Mouse (Mus musculus) limb, embryonic 10.5 days (tissue): ENCODE measurements at regions not wholly inside any gene's neighbourhood (a gene's known extent, or its start where the extent isn't known, plus 50 kb on each side); places are given as distances from the start of the nearest gene placed in this dataset.
"Not testable (repeated sequence)": the region's sequence is repeated elsewhere in the genome, so short reads cannot be mapped to it uniquely, and the experiment has no call there.

Experiments used
- DNase-seq: peaks from one replicate; pipeline ENCODE4 v3.0.0-alpha.2; 2017; ENCODE audit warnings: low spot score
- H3K27ac ChIP-seq: fragments of 300-500 bp; sonication (generic); 2 replicates; pipeline ENCODE4 v1.5.1; 2016; ENCODE audit warnings: mild to moderate bottlenecking
- H3K27me3 ChIP-seq: fragments of 300-500 bp; sonication (generic); 2 replicates; pipeline ENCODE4 v1.6.1; 2016; ENCODE audit warnings: low read depth, mild to moderate bottlenecking; ENCODE audit not compliant: poor library complexity, severe bottlenecking
- H3K36me3 ChIP-seq: fragments of 300-500 bp; sonication (generic); 2 replicates; pipeline ENCODE4 v1.6.1; 2016; ENCODE audit warnings: mild to moderate bottlenecking, moderate library complexity
- H3K4me1 ChIP-seq: fragments of 300-500 bp; sonication (generic); 2 replicates; pipeline ENCODE4 v1.6.1; 2016
- H3K4me3 ChIP-seq: fragments of 300-500 bp; sonication (generic); 2 replicates; pipeline ENCODE4 v1.5.1; 2016; ENCODE audit warnings: mild to moderate bottlenecking, moderate library complexity
- H3K9me3 ChIP-seq: fragments of 300-500 bp; sonication (generic); replicated peaks from 2 replicates; pipeline ENCODE4 v1.6.1; 2016; ENCODE audit warnings: mild to moderate bottlenecking
- WGBS: fragments of 180-500 bp; shearing (Covaris S2); methylation state at CpG from one replicate; pipeline ENCODE4 v1.1.7; 2016; 5-methylcytosine and 5-hydroxymethylcytosine counted together

- no peaks in the 10 kb centered on the region for H3K36me3 ChIP-seq
- H3K4me3 ChIP-seq, result no peak overlapping the region
- WGBS, result 85% methylated on average over 2 of the region's 2 CpGs
- no peaks in the 10 kb centered on the region for H3K27me3 ChIP-seq
- no peak overlapping the region; the same call in 1 of the 2 replicates for H3K27ac ChIP-seq
- DNase-seq, result no peak
- H3K4me1 ChIP-seq, result peaks cover 39% of the 10 kb centered on the region
- no peaks in the 10 kb centered on the region for H3K9me3 ChIP-seq
Measured at GRCm38 (mm10) chr10:57037641-57038040, 448.5 kb upstream of the Hsf2 start.

GRCm38 (mm10) chr10:57040201-57040600 lies 446.0 kb upstream of the Hsf2 start:
- no peaks in the 10 kb centered on the region for H3K27me3 ChIP-seq
- H3K4me1 ChIP-seq, result peaks cover 39% of the 10 kb centered on the region
- no peaks in the 10 kb centered on the region for H3K36me3 ChIP-seq
- H3K4me3 ChIP-seq, result 0 out of 2 replicates have a peak overlapping the region, but pooled peaks have one; percentile 13
- DNase-seq, result no peak
- no peaks in the 10 kb centered on the region for H3K9me3 ChIP-seq
- 47% methylated on average over 5 of the region's 5 CpGs for WGBS
- H3K27ac ChIP-seq, result no peak overlapping the region

DNA sequence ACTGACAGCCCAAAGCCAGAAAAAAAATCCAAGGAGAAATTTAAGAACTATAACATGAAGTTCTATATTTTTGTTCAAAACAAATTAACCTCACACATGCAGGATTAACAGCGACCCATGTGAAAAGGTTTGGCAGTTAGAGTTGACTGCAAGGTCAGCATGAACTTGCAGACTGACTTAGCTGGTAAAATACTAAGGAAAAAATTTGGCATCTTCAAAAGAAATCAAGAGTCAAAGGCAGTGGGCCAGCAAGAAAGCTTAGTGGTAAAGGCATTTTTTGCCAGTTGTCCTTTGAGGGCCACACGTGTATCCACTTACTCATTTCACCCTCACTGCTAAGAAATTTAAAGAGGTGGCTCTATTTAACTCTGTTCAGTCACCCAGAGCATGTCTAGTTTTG lies 440.2 kb upstream of the Hsf2 start:
- H3K4me1 ChIP-seq, result peaks cover 5% of the 10 kb centered on the region
- H3K4me3 ChIP-seq, result no peak overlapping the region
- H3K27ac ChIP-seq, result no peak overlapping the region
- 87% methylated on average over 2 of the region's 2 CpGs for WGBS
- H3K9me3 ChIP-seq, result no peaks in the 10 kb centered on the region
- H3K27me3 ChIP-seq, result no peaks in the 10 kb centered on the region
- H3K36me3 ChIP-seq, result no peaks in the 10 kb centered on the region
- DNase-seq, result no peak

GRCm38 (mm10) chr10:57046891-57047290 lies 439.3 kb upstream of the Hsf2 start:
- no peak overlapping the region for H3K4me3 ChIP-seq
- H3K36me3 ChIP-seq, result no peaks in the 10 kb centered on the region
- H3K4me1 ChIP-seq, result no peaks in the 10 kb centered on the region
- DNase-seq, result no peak
- WGBS, result 72% methylated on average over 2 of the region's 2 CpGs
- no peaks in the 10 kb centered on the region for H3K27me3 ChIP-seq
- no peaks in the 10 kb centered on the region for H3K9me3 ChIP-seq
- no peak overlapping the region for H3K27ac ChIP-seq

DNA sequence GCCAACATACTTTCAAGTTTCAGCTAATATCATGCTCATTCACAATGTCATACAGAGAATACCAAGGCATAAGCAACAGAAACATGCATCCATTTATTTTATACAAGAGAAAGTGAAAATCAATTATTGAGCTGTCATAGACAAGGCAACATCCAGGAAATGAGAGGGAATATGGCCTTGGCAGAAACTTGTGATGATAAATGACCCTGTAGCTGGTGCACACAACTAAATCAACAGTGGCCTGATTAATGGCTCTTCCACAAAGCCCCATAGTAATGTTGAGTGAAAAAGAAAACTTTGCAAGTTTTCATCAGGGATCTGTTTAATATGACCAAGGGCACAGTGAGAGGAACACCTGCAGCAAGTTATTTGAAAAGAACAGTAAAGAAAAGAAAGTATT lies 438.5 kb upstream of the Hsf2 start:
- H3K27ac ChIP-seq, result no peak overlapping the region
- DNase-seq, result no peak
- H3K36me3 ChIP-seq, result no peaks in the 10 kb centered on the region
- no peaks in the 10 kb centered on the region for H3K9me3 ChIP-seq
- H3K4me1 ChIP-seq, result no peaks in the 10 kb centered on the region
- H3K4me3 ChIP-seq, result no peak overlapping the region
- no peaks in the 10 kb centered on the region for H3K27me3 ChIP-seq

- not testable (repeated sequence) for H3K9me3 ChIP-seq, H3K27me3 ChIP-seq, H3K4me3 ChIP-seq, H3K27ac ChIP-seq, DNase-seq, H3K36me3 ChIP-seq, H3K4me1 ChIP-seq
- WGBS, result 86% methylated on average over 2 of the region's 2 CpGs
Measured at GRCm38 (mm10) chr10:57053375-57053774, 432.8 kb upstream of the Hsf2 start.

DNA sequence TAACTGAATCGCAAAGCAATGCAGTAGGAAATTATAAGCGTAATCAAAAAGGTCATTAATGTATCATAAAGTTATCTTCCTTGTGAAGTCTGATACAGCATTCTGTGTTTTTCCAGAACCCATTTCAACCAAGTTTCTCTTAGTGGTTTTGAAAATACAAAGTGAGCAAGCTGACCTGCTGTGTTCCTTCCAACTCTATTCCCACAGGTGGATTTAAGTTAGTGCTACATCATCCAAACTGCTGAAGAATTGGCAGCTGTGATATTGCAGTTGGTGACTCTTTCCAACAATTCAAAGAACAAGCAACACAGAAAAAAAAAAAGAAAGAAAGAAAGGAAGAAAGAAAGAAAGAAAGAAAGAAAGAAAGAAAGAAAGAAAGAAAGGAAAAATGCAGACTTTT lies 396.1 kb upstream of the Hsf2 start:
- WGBS, result over 99% methylated on average over 2 of the region's 2 CpGs
- no peaks in the 10 kb centered on the region for H3K4me1 ChIP-seq
- H3K36me3 ChIP-seq, result no peaks in the 10 kb centered on the region
- no peaks in the 10 kb centered on the region for H3K27me3 ChIP-seq
- no peaks in the 10 kb centered on the region for H3K9me3 ChIP-seq
- no peak overlapping the region for H3K27ac ChIP-seq
- H3K4me3 ChIP-seq, result no peak overlapping the region
- no peak for DNase-seq

GRCm38 (mm10) chr10:57095920-57096319 lies 390.3 kb upstream of the Hsf2 start:
- Histone ChIP-seq H3K27me3 (no peaks in the 10 kb centered on the region), H3K36me3 (no peaks in the 10 kb centered on the region), H3K4me1 (no peaks in the 10 kb centered on the region), H3K9me3 (no peaks in the 10 kb centered on the region), H3K27ac (no peak overlapping the region), H3K4me3 (no peak overlapping the region)
- no peak for DNase-seq
- 73% methylated on average over 3 of the region's 3 CpGs for whole genome bisulfite sequencing

DNA sequence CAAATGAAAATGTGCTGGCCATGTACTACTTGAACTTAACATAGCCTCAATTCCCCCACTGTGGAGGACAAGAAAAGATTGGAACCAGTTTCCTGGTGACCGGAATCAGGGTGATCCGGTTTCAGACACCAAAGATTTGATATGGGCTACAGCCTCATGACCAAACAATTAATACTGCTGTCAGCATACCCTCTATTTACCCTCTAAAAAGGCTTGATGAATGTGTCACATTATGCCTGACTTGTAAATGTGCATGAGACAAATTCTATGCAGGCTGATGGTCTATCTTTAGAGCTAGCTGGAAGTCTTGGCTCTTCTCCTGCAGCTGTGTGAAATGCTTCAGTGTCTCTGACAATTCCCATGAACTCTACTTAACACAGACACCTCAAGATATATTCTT lies 372.8 kb upstream of the Hsf2 start:
- Histone ChIP-seq H3K36me3 (no peaks in the 10 kb centered on the region), H3K9me3 (no peaks in the 10 kb centered on the region), H3K4me1 (no peaks in the 10 kb centered on the region), H3K27me3 (no peaks in the 10 kb centered on the region), H3K27ac (no peak overlapping the region), H3K4me3 (no peak overlapping the region)
- DNase-seq, result no peak
- 84% methylated on average over 2 of the region's 2 CpGs for WGBS

- Histone ChIP-seq H3K36me3 (no peaks in the 10 kb centered on the region), H3K27ac (no peak overlapping the region)
- WGBS, result 93% methylated on average over 8 of the region's 8 CpGs
Measured at GRCm38 (mm10) chr10:57114696-57115271, 371.4 kb upstream of the Hsf2 start.

DNA sequence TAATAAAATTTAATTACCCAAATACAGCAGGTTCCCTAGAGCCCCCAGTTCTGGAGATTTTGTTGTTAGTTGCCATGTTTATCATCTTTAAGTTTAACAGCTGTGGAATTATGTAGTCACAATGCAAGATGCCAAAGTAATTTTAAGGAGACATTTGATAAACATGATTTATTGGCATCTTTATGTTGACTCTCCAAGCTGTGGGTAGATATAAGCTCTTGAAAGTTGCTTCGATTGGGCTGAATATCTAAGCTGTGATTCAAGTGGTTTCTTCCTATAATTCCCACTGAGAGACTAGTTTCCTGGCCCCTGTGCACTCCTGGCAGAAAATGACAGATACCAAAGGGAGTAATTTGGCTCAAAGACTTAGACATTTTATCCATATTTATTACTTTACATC lies 364.7 kb upstream of the Hsf2 start:
- DNase-seq, result no peak
- Histone ChIP-seq H3K36me3 (no peaks in the 10 kb centered on the region), H3K4me1 (no peaks in the 10 kb centered on the region), H3K9me3 (no peaks in the 10 kb centered on the region), H3K27me3 (no peaks in the 10 kb centered on the region), H3K27ac (no peak overlapping the region), H3K4me3 (no peak overlapping the region)
- WGBS, result 90% methylated on average over 1 of the region's 1 CpGs

More at GRCm38 (mm10) chr10:57114696-57115271, 371.4 kb upstream of the Hsf2 start:
- DNase-seq, result no peak
- no peaks in the 10 kb centered on the region for H3K9me3 ChIP-seq
- H3K4me3 ChIP-seq, result no peak overlapping the region
- H3K27me3 ChIP-seq, result no peaks in the 10 kb centered on the region
- no peaks in the 10 kb centered on the region for H3K4me1 ChIP-seq

GRCm38 (mm10) chr10:57127185-57127584 lies 359.0 kb upstream of the Hsf2 start:
- Histone ChIP-seq H3K36me3 (no peaks in the 10 kb centered on the region), H3K4me3 (no peak overlapping the region), H3K9me3 (no peaks in the 10 kb centered on the region), H3K4me1 (no peaks in the 10 kb centered on the region), H3K27me3 (no peaks in the 10 kb centered on the region), H3K27ac (no peak overlapping the region)
- no peak for DNase-seq
- WGBS, result 82% methylated on average over 3 of the region's 3 CpGs

GRCm38 (mm10) chr10:57156426-57156825 lies 329.8 kb upstream of the Hsf2 start:
- DNase-seq, result no peak
- Histone ChIP-seq H3K9me3 (no peaks in the 10 kb centered on the region), H3K4me3 (no peak overlapping the region), H3K4me1 (no peaks in the 10 kb centered on the region), H3K36me3 (no peaks in the 10 kb centered on the region), H3K27ac (no peak overlapping the region), H3K27me3 (no peaks in the 10 kb centered on the region)
- WGBS, result 81% methylated on average over 4 of the region's 4 CpGs

GRCm38 (mm10) chr10:57156912-57157311 lies 329.3 kb upstream of the Hsf2 start:
- no peak overlapping the region for H3K4me3 ChIP-seq
- 82% methylated on average over 9 of the region's 9 CpGs for WGBS
- DNase-seq, result no peak
- no peak overlapping the region for H3K27ac ChIP-seq
- no peaks in the 10 kb centered on the region for H3K4me1 ChIP-seq
- H3K36me3 ChIP-seq, result no peaks in the 10 kb centered on the region
- no peaks in the 10 kb centered on the region for H3K9me3 ChIP-seq
- no peaks in the 10 kb centered on the region for H3K27me3 ChIP-seq
